Mouse (Mus musculus) ES-Bruce4 (cell line): ENCODE results near the gene Sphk2. TPM values are rescaled to one million over a fixed set of nuclear protein-coding genes. Genes with fewer than 3 reads are reported as not detected.

Experiments
- H3K27ac ChIP-seq: 2 replicates; pipeline ENCODE4 v1.5.1; 2012; ENCODE audit warnings: low read length, inconsistent platforms; ENCODE audit not compliant: insufficient read depth
- H3K27me3 ChIP-seq: 2 replicates; pipeline ENCODE4 v1.6.1; 2012; ENCODE audit warnings: mild to moderate bottlenecking, low read length, inconsistent platforms; ENCODE audit not compliant: control insufficient read depth, poor library complexity, insufficient read depth, severe bottlenecking
- H3K36me3 ChIP-seq: 2 replicates; pipeline ENCODE4 v1.6.1; 2012; ENCODE audit warnings: inconsistent platforms, mild to moderate bottlenecking, low read length, moderate library complexity; ENCODE audit not compliant: control insufficient read depth, poor library complexity, insufficient read depth, severe bottlenecking
- H3K4me1 ChIP-seq: one replicate; pipeline ENCODE4 v1.8.1; 2011; ENCODE audit warnings: low read length; ENCODE audit not compliant: control insufficient read depth, insufficient read depth
- H3K4me3 ChIP-seq: 2 replicates; pipeline ENCODE4 v1.5.1; 2011; ENCODE audit warnings: low read depth, mild to moderate bottlenecking, low read length
- H3K9ac ChIP-seq: 2 replicates; pipeline ENCODE4 v1.6.1; 2012; ENCODE audit warnings: low read depth, mild to moderate bottlenecking, inconsistent platforms; ENCODE audit not compliant: poor library complexity, severe bottlenecking
- H3K9me3 ChIP-seq: replicated peaks from 2 replicates; pipeline ENCODE4 v1.6.1; 2012; ENCODE audit warnings: mild to moderate bottlenecking, low read length, inconsistent platforms; ENCODE audit not compliant: control insufficient read depth, poor library complexity, insufficient read depth, severe bottlenecking
- CTCF ChIP-seq: IDR thresholded peaks from one replicate; pipeline ENCODE4 v1.8.1; 2011; ENCODE audit warnings: low read depth, low read length
- EP300 ChIP-seq: IDR thresholded peaks from 2 replicates; pipeline ENCODE4 v1.6.1; 2011; ENCODE audit warnings: low read depth, low read length; ENCODE audit not compliant: insufficient read depth
- POLR2A ChIP-seq: IDR thresholded peaks from one replicate; pipeline ENCODE4 v1.8.1; 2011; ENCODE audit warnings: low read length; ENCODE audit not compliant: insufficient read depth
- polyA plus RNA-seq: library from polyadenylated mRNA; stranded (reverse); fragments of >200 nt; gene quantifications from 2 replicates; pipeline ENCODE4 v1.2.4, GENCODE M21; 2011; ENCODE audit warnings: low read depth; ENCODE audit not compliant: missing spikeins, insufficient read depth, insufficient read length

The Sphk2 gene
- polyA plus RNA-seq, 1 experiment: 10.4 TPM

- Histone ChIP-seq H3K4me1 (peaks cover 4% of the 10 kb centered on the region), H3K27ac (no peak overlapping the region), H3K36me3 (no peaks in the 10 kb centered on the region), H3K9me3 (no peaks in the 10 kb centered on the region), H3K4me3 (no peak overlapping the region), H3K9ac (no peak overlapping the region), H3K27me3 (no peaks in the 10 kb centered on the region)
- no peak for TF ChIP-seq CTCF
These were observed 15.7 kb upstream of the Sphk2 start for GRCm38 (mm10) chr7:45733477-45733876.

GRCm38 (mm10) chr7:45730727-45731431, 13.1 kb upstream of the Sphk2 start:
- Histone ChIP-seq H3K27me3 (no peaks in the 10 kb centered on the region), H3K9me3 (no peaks in the 10 kb centered on the region), H3K4me3 (no peak overlapping the region), H3K36me3 (no peaks in the 10 kb centered on the region; the same call in 1 of the 2 replicates), H3K9ac (no peak overlapping the region), H3K4me1 (peaks cover 4% of the 10 kb centered on the region), H3K27ac (no peak overlapping the region; the same call in 1 of the 2 replicates)
- TF ChIP-seq CTCF: peak; percentile 90
- no peak for TF ChIP-seq POLR2A
- TF ChIP-seq EP300: no peak

DNA sequence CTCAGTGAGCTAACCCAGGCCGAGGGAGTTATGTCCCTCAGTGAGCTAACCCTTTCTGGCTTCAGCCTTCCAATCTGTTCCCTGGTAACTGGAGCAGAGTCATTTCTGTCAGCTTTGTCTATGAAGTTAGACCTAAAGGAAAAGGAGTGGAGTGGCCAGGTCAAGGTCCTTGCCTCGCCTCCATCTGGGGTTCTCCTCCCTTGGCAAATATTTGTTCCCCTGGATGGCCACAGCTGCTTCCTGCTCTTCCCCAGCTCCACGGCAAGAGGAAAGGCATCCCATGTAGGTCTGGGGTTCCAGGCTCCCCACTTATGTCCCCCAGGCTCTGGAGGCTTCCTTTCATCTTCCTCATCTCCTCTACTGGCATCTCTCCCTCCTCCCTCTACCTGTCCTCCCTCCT, 9.8 kb upstream of the Sphk2 start:
- Histone ChIP-seq H3K4me3 (no peak overlapping the region), H3K9me3 (no peaks in the 10 kb centered on the region), H3K27me3 (no peaks in the 10 kb centered on the region), H3K27ac (no peak overlapping the region), H3K36me3 (peaks cover 4% of the 10 kb centered on the region; the same call in 1 of the 2 replicates), H3K9ac (no peak overlapping the region), H3K4me1 (peaks cover 3% of the 10 kb centered on the region)
- TF ChIP-seq CTCF (no peak), POLR2A (no peak), EP300 (no peak)

GRCm38 (mm10) chr7:45726419-45726818, 8.6 kb upstream of the Sphk2 start:
- Histone ChIP-seq H3K27me3 (no peaks in the 10 kb centered on the region), H3K4me1 (peaks cover 3% of the 10 kb centered on the region), H3K9ac (no peak overlapping the region), H3K4me3 (no peak overlapping the region), H3K9me3 (no peaks in the 10 kb centered on the region), H3K27ac (no peak overlapping the region), H3K36me3 (peaks cover 9% of the 10 kb centered on the region; the same call in 1 of the 2 replicates)
- no peak for TF ChIP-seq POLR2A
- no peak for TF ChIP-seq CTCF
- TF ChIP-seq EP300: no peak

- TF ChIP-seq EP300 (no peak), CTCF (no peak), POLR2A (no peak)
- H3K36me3 ChIP-seq: peaks cover 12% of the 10 kb centered on the region; the same call in 1 of the 2 replicates
- H3K4me3 ChIP-seq: no peak within 1 kb of the TSS
These were observed 7.9 kb upstream of the Sphk2 start, which contains the start of gene Spaca4 for GRCm38 (mm10) chr7:45725713-45726112. Gene Spaca4 (minus strand): TSS chr7:45725813.

DNA sequence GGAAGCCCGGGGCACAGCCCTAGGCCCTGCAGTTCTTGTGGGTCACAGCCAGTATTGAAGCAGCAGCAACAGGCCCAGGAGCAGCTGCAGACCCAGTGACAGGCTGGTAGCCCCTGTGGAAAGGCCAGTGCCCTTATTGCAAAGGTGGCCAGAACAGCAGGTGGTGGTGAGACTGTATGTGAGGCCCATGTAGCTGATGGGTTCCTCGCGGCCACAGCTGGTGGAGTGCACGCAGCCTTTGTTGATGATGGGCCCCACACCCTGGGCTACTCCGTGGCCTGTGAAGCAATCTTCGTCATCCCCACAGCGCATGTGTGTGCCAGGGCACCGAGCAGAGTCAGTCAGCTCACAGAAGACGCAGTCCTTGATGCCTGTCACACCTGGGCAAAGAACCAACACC, 7.3 kb upstream of the Sphk2 start:
- H3K9me3 ChIP-seq: no peaks in the 10 kb centered on the region
- H3K27me3 ChIP-seq: no peaks in the 10 kb centered on the region
- H3K27ac ChIP-seq: no peak overlapping the region
- H3K9ac ChIP-seq: no peak overlapping the region
- no peaks in the 10 kb centered on the region for H3K4me1 ChIP-seq
- H3K36me3 ChIP-seq: peaks cover 16% of the 10 kb centered on the region; the same call in 1 of the 2 replicates
- no peak overlapping the region for H3K4me3 ChIP-seq
- TF ChIP-seq EP300 (no peak), POLR2A (no peak), CTCF (no peak)

More at GRCm38 (mm10) chr7:45725713-45726112, 7.9 kb upstream of the Sphk2 start, which contains the start of gene Spaca4:
- Histone ChIP-seq H3K9ac (no peak within 1 kb of the TSS), H3K4me1 (peaks cover 3% of the 10 kb centered on the region), H3K27me3 (no peaks in the 10 kb centered on the region), H3K9me3 (no peaks in the 10 kb centered on the region), H3K27ac (no peak within 1 kb of the TSS)
